Mouse (Mus musculus) ES-E14 (cell line): ENCODE data around the gene Acaca. TPM values are rescaled to one million over a fixed set of nuclear protein-coding genes. Genes with fewer than 3 reads are reported as not detected.

Experiments used
- DNase-seq: peaks from one replicate; pipeline ENCODE4 v3.0.0-alpha.2; 2013; ENCODE audit warnings: low read depth, low spot score
- H3K27ac ChIP-seq: 2 replicates; pipeline ENCODE4 v1.5.1; 2012; ENCODE audit warnings: low read depth, mild to moderate bottlenecking, low read length, moderate library complexity, mixed read lengths; ENCODE audit not compliant: poor library complexity, insufficient read depth, severe bottlenecking
- H3K36me3 ChIP-seq: 2 replicates; pipeline ENCODE4 v1.6.1; 2012; ENCODE audit warnings: mild to moderate bottlenecking, low read length, moderate library complexity, mixed read lengths; ENCODE audit not compliant: control insufficient read depth, poor library complexity, insufficient read depth, severe bottlenecking
- H3K4me1 ChIP-seq, 2 experiments: fragments of 150-350 bp in 1 of 2; sonication (generic) in 1 of 2; 2 replicates each; pipeline ENCODE4 v1.6.1; 2012; ENCODE audit warnings: low read length in 2 of 2, mild to moderate bottlenecking in 1 of 2, mixed read lengths in 1 of 2; ENCODE audit not compliant: control insufficient read depth in 2 of 2, insufficient read depth in 2 of 2, poor library complexity in 1 of 2
- H3K4me3 ChIP-seq, 2 experiments: fragments of 150-350 bp in 1 of 2; sonication (generic) in 1 of 2; 2 replicates each; pipeline ENCODE4 v1.5.1; 2012; ENCODE audit warnings: low read length in 2 of 2, low read depth in 1 of 2, mild to moderate bottlenecking in 1 of 2, mixed read lengths in 1 of 2; ENCODE audit not compliant: insufficient read depth in 1 of 2, poor library complexity in 1 of 2, severe bottlenecking in 1 of 2
- H3K9ac ChIP-seq: 2 replicates; pipeline ENCODE4 v1.6.1; 2012; ENCODE audit warnings: low read depth, mild to moderate bottlenecking, low read length, mixed read lengths; ENCODE audit not compliant: poor library complexity, insufficient read depth, severe bottlenecking
- H3K9me3 ChIP-seq: fragments of 150-350 bp; sonication (generic); 2 replicates; pipeline ENCODE4 v1.6.1; 2012; ENCODE audit warnings: low read depth, mild to moderate bottlenecking, low read length; ENCODE audit not compliant: control insufficient read depth, insufficient read depth
- CHD2 ChIP-seq: IDR thresholded peaks from 2 replicates; pipeline ENCODE4 v1.6.1; 2014; ENCODE audit warnings: mild to moderate bottlenecking, low read depth, low read length, inconsistent platforms
- HCFC1 ChIP-seq: IDR thresholded peaks from 2 replicates; pipeline ENCODE4 v1.6.1; 2012; ENCODE audit warnings: low read length, inconsistent platforms, borderline replicate concordance; ENCODE audit not compliant: insufficient read depth
- MAFK ChIP-seq: IDR thresholded peaks from 2 replicates; pipeline ENCODE4 v1.6.1; 2014; ENCODE audit warnings: mild to moderate bottlenecking, low read depth, low read length, inconsistent platforms; ENCODE audit not compliant: insufficient read depth
- ZC3H11A ChIP-seq: IDR thresholded peaks from 2 replicates; pipeline ENCODE4 v1.6.1; 2012; ENCODE audit warnings: low read depth, mild to moderate bottlenecking, inconsistent platforms, low read length, borderline replicate concordance
- ZNF384 ChIP-seq: IDR thresholded peaks from 2 replicates; pipeline ENCODE4 v1.6.1; 2012; ENCODE audit warnings: low read depth, low read length, inconsistent platforms
- in situ Hi-C, 2 experiments: fragments of 600-800 bp; cut with MboI; formaldehyde crosslinking; loops; one replicate each; pipeline ENCODE4 v1.15.1; 2025; ENCODE audit warnings: low sequenced_read_pairs in 2 of 2, inconsistent platforms in 1 of 2; ENCODE audit not compliant: unreplicated experiment in 2 of 2
- total RNA-seq: library from RNA; depleted of rRNA; stranded (reverse); fragments of 300-350 nt; gene quantifications from 2 replicates; pipeline ENCODE4 v1.2.3, GENCODE M21; 2012

Gene Acaca
- total RNA-seq, 1 experiment = 68.0 TPM

DNA sequence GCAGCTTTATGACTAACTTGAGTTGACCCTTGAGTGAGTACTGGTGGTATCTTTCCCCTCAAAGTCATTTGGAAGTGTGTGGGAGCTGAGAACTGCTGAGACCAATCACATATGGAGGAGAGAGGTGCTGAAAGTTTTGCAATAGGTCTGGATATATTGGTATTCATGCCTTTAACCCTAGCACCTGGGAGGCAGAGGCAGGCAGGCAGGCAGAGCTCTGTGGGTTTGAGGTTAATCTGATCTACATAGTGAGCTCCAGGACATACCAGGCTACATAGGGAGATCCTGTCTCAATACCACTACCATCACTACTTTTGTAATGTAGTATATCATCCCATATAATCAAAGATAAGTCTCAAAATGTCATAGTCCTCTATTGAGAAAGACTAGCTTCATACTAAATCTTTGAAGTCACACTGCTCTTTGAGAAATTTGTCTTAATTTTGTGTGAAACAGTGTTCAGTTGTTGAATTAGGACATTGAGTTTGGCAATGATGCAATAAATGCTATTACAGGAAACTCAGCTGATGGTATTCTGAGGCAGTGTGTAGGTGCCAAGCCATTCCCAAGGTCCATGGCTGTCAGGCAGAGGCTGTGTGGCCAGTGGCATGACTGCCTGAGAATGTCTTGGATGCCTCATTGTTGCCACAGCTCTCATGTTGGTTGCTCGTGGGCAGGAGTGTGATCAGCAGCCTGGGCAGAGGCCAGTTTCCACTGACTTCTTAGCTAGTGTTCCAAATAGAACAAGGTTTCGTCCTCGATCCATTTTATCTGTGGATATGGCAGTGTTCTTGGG lies 68.3 kb downstream of the Acaca start:
- Histone ChIP-seq H3K4me1 (no peaks in the 10 kb centered on the region), H3K4me3 (no peak overlapping the region), H3K9me3 (no peaks in the 10 kb centered on the region), H3K27ac (no peak overlapping the region), H3K36me3 (peaks cover 2% of the 10 kb centered on the region), H3K9ac (no peak overlapping the region)
- no peak for DNase-seq
- in situ Hi-C loops = no loop called here
- no peak for TF ChIP-seq ZNF384
- TF ChIP-seq CHD2 = no peak
- TF ChIP-seq MAFK = no peak
- TF ChIP-seq ZC3H11A = no peak
- no peak for TF ChIP-seq HCFC1

GRCm38 (mm10) chr11:84205776-84206175 lies 76.3 kb downstream of the Acaca start:
- H3K36me3 ChIP-seq = peaks cover 3% of the 10 kb centered on the region; the same call in 1 of the 2 replicates
- no peaks in the 10 kb centered on the region for H3K9me3 ChIP-seq
- no peak overlapping the region for H3K9ac ChIP-seq
- in situ Hi-C loops = no loop called here
- no peak overlapping the region for H3K4me3 ChIP-seq
- H3K4me1 ChIP-seq = no peaks in the 10 kb centered on the region
- no peak for DNase-seq
- no peak for TF ChIP-seq CHD2
- TF ChIP-seq ZC3H11A = no peak
- TF ChIP-seq ZNF384 = no peak
- TF ChIP-seq HCFC1 = no peak
- no peak for TF ChIP-seq MAFK
- H3K27ac ChIP-seq = no peak overlapping the region

DNA sequence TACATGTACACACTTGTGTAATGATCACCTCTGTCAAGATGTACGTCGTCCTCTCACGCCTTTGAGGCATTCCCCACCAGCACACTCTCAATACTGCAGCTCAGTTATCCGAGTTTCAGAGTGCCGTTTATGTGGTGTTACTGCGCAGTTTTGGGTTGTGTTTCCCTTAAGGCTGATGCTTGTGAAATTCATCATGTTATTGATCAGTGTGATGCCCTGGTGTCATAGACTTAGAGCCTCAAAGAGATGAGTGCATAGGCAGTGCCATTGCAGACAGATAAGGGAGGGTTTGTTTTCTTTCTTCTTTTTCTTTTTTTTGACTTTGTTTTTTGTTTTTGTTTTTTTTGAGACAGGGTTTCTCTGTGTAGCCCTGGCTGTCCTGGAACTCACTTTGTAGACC lies 81.4 kb downstream of the Acaca start:
- no peaks in the 10 kb centered on the region for H3K4me1 ChIP-seq
- in situ Hi-C loops = no loop called here
- no peak for DNase-seq
- H3K27ac ChIP-seq = no peak overlapping the region
- H3K36me3 ChIP-seq = no peaks in the 10 kb centered on the region
- no peak overlapping the region for H3K4me3 ChIP-seq
- no peaks in the 10 kb centered on the region for H3K9me3 ChIP-seq
- TF ChIP-seq ZNF384 = no peak
- no peak overlapping the region for H3K9ac ChIP-seq

- H3K4me1 ChIP-seq = no peaks in the 10 kb centered on the region
- in situ Hi-C loops = no loop called here
- H3K36me3 ChIP-seq = no peaks in the 10 kb centered on the region
- no peak overlapping the region for H3K27ac ChIP-seq
- no peak for TF ChIP-seq HCFC1
- no peak for TF ChIP-seq CHD2
- TF ChIP-seq ZC3H11A = no peak
- no peak for TF ChIP-seq MAFK
- TF ChIP-seq ZNF384 = no peak
- no peak overlapping the region for H3K9ac ChIP-seq
- no peak for DNase-seq
- no peaks in the 10 kb centered on the region for H3K9me3 ChIP-seq
- H3K4me3 ChIP-seq = no peak overlapping the region
Observed at GRCm38 (mm10) chr11:84218951-84219350, 89.5 kb downstream of the Acaca start.

- TF ChIP-seq ZC3H11A (no peak), HCFC1 (no peak), ZNF384 (no peak), MAFK (no peak), CHD2 (no peak)
- Histone ChIP-seq H3K4me1 (no peaks in the 10 kb centered on the region), H3K4me3 (no peak overlapping the region), H3K9ac (no peak overlapping the region), H3K36me3 (no peaks in the 10 kb centered on the region), H3K27ac (no peak overlapping the region), H3K9me3 (no peaks in the 10 kb centered on the region)
- peak; percentile 33 for DNase-seq
- in situ Hi-C loops = no loop called here
Observed at GRCm38 (mm10) chr11:84243562-84243961, 114.1 kb downstream of the Acaca start.
